Mouse (Mus musculus) lung, postnatal 36 days (tissue): ENCODE data around the gene Unc13c.
A peak's percentile ranks its signal among the peaks of the same experiment; 100 is the strongest.

Experiments
- DNase-seq: peaks from one replicate; pipeline ENCODE4 v3.0.0; 2022; ENCODE audit warnings: mixed read lengths

The Unc13c gene

GRCm38 (mm10) chr9:73968641-73969121 lies at the start of gene Unc13c:
Gene Unc13c, minus strand, starts transcription at chr9:73968966.
- DNase-seq = peak; percentile 1

- no peak for DNase-seq
These were observed 39.4 kb upstream of the Unc13c start for GRCm38 (mm10) chr9:74007976-74008686.

GRCm38 (mm10) chr9:74002388-74002990 lies 33.7 kb upstream of the Unc13c start:
- DNase-seq = no peak

- DNase-seq = no peak
These were observed 19.3 kb upstream of the Unc13c start for GRCm38 (mm10) chr9:73988096-73988495.

GRCm38 (mm10) chr9:73987236-73987635 lies 18.5 kb upstream of the Unc13c start:
- no peak for DNase-seq

- DNase-seq = peak; percentile 74
These were observed 14.0 kb upstream of the Unc13c start for GRCm38 (mm10) chr9:73982597-73983344.

- no peak for DNase-seq
These were observed 3.7 kb upstream of the Unc13c start for GRCm38 (mm10) chr9:73972327-73972988.

- DNase-seq = no peak
These were observed 2.0 kb upstream of the Unc13c start for GRCm38 (mm10) chr9:73970717-73971116.

GRCm38 (mm10) chr9:73965322-73965915 lies 3.3 kb downstream of the Unc13c start:
- DNase-seq = peak; percentile 22

GRCm38 (mm10) chr9:73962471-73962870 lies 6.3 kb downstream of the Unc13c start:
- DNase-seq = no peak

- DNase-seq = no peak
These were observed 16.4 kb downstream of the Unc13c start for GRCm38 (mm10) chr9:73952331-73952730.

- no peak for DNase-seq
These were observed 17.2 kb downstream of the Unc13c start for GRCm38 (mm10) chr9:73951586-73951985.

GRCm38 (mm10) chr9:73934844-73935243 lies 33.9 kb downstream of the Unc13c start:
- DNase-seq = no peak

- no peak for DNase-seq
These were observed 36.8 kb downstream of the Unc13c start for GRCm38 (mm10) chr9:73931988-73932387.

GRCm38 (mm10) chr9:73927276-73927675 lies 41.5 kb downstream of the Unc13c start:
- DNase-seq = no peak

GRCm38 (mm10) chr9:73922449-73923115 lies 46.2 kb downstream of the Unc13c start:
- DNase-seq = peak; percentile 8

GRCm38 (mm10) chr9:73905959-73906358 lies 62.8 kb downstream of the Unc13c start:
- DNase-seq = no peak

GRCm38 (mm10) chr9:73898516-73898915 lies 70.2 kb downstream of the Unc13c start:
- DNase-seq = no peak

- DNase-seq = no peak
These were observed 72.6 kb downstream of the Unc13c start for GRCm38 (mm10) chr9:73896210-73896609.

GRCm38 (mm10) chr9:73883587-73883986 lies 85.2 kb downstream of the Unc13c start:
- peak; percentile 18 for DNase-seq

GRCm38 (mm10) chr9:73883143-73883542 lies 85.6 kb downstream of the Unc13c start:
- peak; percentile 23 for DNase-seq

- no peak for DNase-seq
These were observed 86.3 kb downstream of the Unc13c start for GRCm38 (mm10) chr9:73882393-73882919.
